In genomic region chr12:3860005-3860404, GRCm38 (mm10) we compare ENCODE assay signal across 18 mouse cellular contexts. TPM values are rescaled to one million over a fixed set of nuclear protein-coding genes. Genes with fewer than 3 reads are reported as not detected.
A peak's percentile ranks its signal among the peaks of the same experiment; 100 is the strongest.
DNase-seq lines count a peak whose midpoint lies in the region; ATAC-seq and TF ChIP-seq lines count a peak whose summit lies in the region.
"Had no signal": no experiment of that assay in that cellular context is flagged by ENCODE, and none has a peak within 500 bp of the region (broad histone marks: within the 10 kb centered on the region; RNA-seq: fewer than 3 reads in every experiment).

No protein-coding gene starts in this region.

- no peak for DNase-seq in lung, embryonic 14.5 days
- no peak for DNase-seq in lung, postnatal 4 days
- DNase-seq in liver, postnatal 0 days = no peak
- no peak for DNase-seq in spleen, adult 12 weeks (ENCODE audit: low spot score)
- DNase-seq: cerebellum, adult 18-20 months; cerebellum, adult 9-11 months; cerebellum, postnatal 36 days; heart, postnatal 36 days had no signal

- H3K4me3 ChIP-seq in intestine, postnatal 0 days (ENCODE audit: low read depth, low read length) = no peak overlapping the region
- H3K4me3 ChIP-seq in intestine, embryonic 16.5 days (ENCODE audit: low read length) = no peak overlapping the region
- no peak overlapping the region for H3K4me3 ChIP-seq in lung, embryonic 14.5 days (ENCODE audit: low read depth, low read length)
- H3K4me3 ChIP-seq in bone marrow macrophage, adult 2 months (ENCODE audit: insufficient read depth, low read length) = no peak overlapping the region
- no peak overlapping the region for H3K4me3 ChIP-seq in liver, postnatal 0 days (ENCODE audit: low read depth, low read length)
- H3K4me3 ChIP-seq: embryonic facial prominence, embryonic 10.5 days; forebrain, embryonic 13.5 days; heart, embryonic 12.5 days; hindbrain, embryonic 15.5 days had no signal

- TF ChIP-seq EP300 in liver, postnatal 0 days (IDR thresholded peaks at IDR 0.05; ENCODE audit: low read depth) = no peak

- no peak overlapping the region for H3K27ac ChIP-seq in intestine, postnatal 0 days (ENCODE audit: low read depth, low read length)
- H3K27ac ChIP-seq in intestine, embryonic 16.5 days (ENCODE audit: low read length) = no peak overlapping the region
- no peak overlapping the region for H3K27ac ChIP-seq in lung, embryonic 14.5 days (ENCODE audit: low read depth)
- peak overlapping the region; percentile 88 for H3K27ac ChIP-seq in bone marrow macrophage, adult 2 months (ENCODE audit: insufficient read depth, low read depth, low read length)
- H3K27ac ChIP-seq in liver, postnatal 0 days (ENCODE audit: low read depth) = peak overlapping the region; percentile 62
- H3K27ac ChIP-seq: embryonic facial prominence, embryonic 10.5 days; forebrain, embryonic 13.5 days; hindbrain, embryonic 15.5 days had no signal

- no peak for TF ChIP-seq CTCF in intestine, postnatal 0 days (IDR thresholded peaks at IDR 0.05; ENCODE audit: low read depth)
- no peak for TF ChIP-seq CTCF in lung, embryonic 14.5 days (IDR thresholded peaks at IDR 0.05; ENCODE audit: low read depth)
- TF ChIP-seq CTCF in bone marrow macrophage, adult 2 months (IDR thresholded peaks at IDR 0.05; ENCODE audit: low read depth, low read length) = no peak
- TF ChIP-seq CTCF in liver, postnatal 0 days (IDR thresholded peaks at IDR 0.05; ENCODE audit: low read depth) = no peak

- H3K27me3 ChIP-seq in intestine, postnatal 0 days (replicated peaks; ENCODE audit: control insufficient read depth, insufficient read depth, low read length) = no peaks in the 10 kb centered on the region
- no peaks in the 10 kb centered on the region for H3K27me3 ChIP-seq in intestine, embryonic 16.5 days (replicated peaks; ENCODE audit: control insufficient read depth, insufficient read depth, low read length)
- H3K27me3 ChIP-seq in lung, embryonic 14.5 days (ENCODE audit: insufficient read depth, low read length) = no peaks in the 10 kb centered on the region
- H3K27me3 ChIP-seq in liver, postnatal 0 days (ENCODE audit: insufficient read depth, low read length) = no peaks in the 10 kb centered on the region
- H3K27me3 ChIP-seq: CH12.LX; forebrain, embryonic 13.5 days; heart, embryonic 12.5 days; hindbrain, embryonic 15.5 days; Patski had no signal

- 40% methylated on average over 5 of the region's 5 CpGs for WGBS in intestine, postnatal 0 days
- WGBS in intestine, embryonic 16.5 days = 46% methylated on average over 5 of the region's 5 CpGs
- 24% methylated on average over 5 of the region's 5 CpGs for WGBS in lung, embryonic 14.5 days
- WGBS in liver, postnatal 0 days (ENCODE audit: insufficient replicate concordance) = 46% methylated on average over 5 of the region's 5 CpGs

- H3K9ac ChIP-seq in intestine, postnatal 0 days (ENCODE audit: low read depth, low read length) = no peak overlapping the region
- no peak overlapping the region for H3K9ac ChIP-seq in intestine, embryonic 16.5 days (ENCODE audit: low read depth, low read length)
- H3K9ac ChIP-seq in lung, embryonic 14.5 days = no peak overlapping the region
- H3K9ac ChIP-seq in liver, postnatal 0 days (replicated peaks) = no peak overlapping the region
- H3K9ac ChIP-seq: forebrain, embryonic 13.5 days; heart, embryonic 12.5 days; hindbrain, embryonic 15.5 days had no signal

- no peaks in the 10 kb centered on the region for H3K9me3 ChIP-seq in intestine, postnatal 0 days (ENCODE audit: control insufficient read depth)
- no peaks in the 10 kb centered on the region for H3K9me3 ChIP-seq in intestine, embryonic 16.5 days (ENCODE audit: control insufficient read depth, low read length)
- H3K9me3 ChIP-seq in lung, embryonic 14.5 days (ENCODE audit: low read depth, low read length) = no peaks in the 10 kb centered on the region
- H3K9me3 ChIP-seq in liver, postnatal 0 days (ENCODE audit: low read length) = no peaks in the 10 kb centered on the region
- H3K9me3 ChIP-seq: embryonic facial prominence, embryonic 10.5 days; forebrain, embryonic 13.5 days; heart, embryonic 12.5 days; hindbrain, embryonic 15.5 days had no signal

- ATAC-seq in intestine, postnatal 0 days = peak; percentile 33; the same call in 1 of the 2 replicates
- no peak for ATAC-seq in intestine, embryonic 16.5 days
- ATAC-seq in lung, embryonic 14.5 days (ENCODE audit: insufficient read depth) = peak; percentile 21; the same call in 1 of the 2 replicates
- peak; percentile 24 for ATAC-seq in liver, postnatal 0 days
- ATAC-seq: activated CD4-positive, CD25-positive, alpha-beta regulatory T cell, adult 4 months; forebrain, embryonic 13.5 days; Patski had no signal

- peaks cover 51% of the 10 kb centered on the region for H3K36me3 ChIP-seq in intestine, postnatal 0 days (ENCODE audit: control insufficient read depth, insufficient read depth)
- 0 out of 2 replicates have a peak, but pooled peaks cover 4% of the 10 kb centered on the region for H3K36me3 ChIP-seq in intestine, embryonic 16.5 days (ENCODE audit: control insufficient read depth, insufficient read depth, low read length)
- peaks cover 65% of the 10 kb centered on the region for H3K36me3 ChIP-seq in lung, embryonic 14.5 days (ENCODE audit: insufficient read depth)
- peaks cover 6% of the 10 kb centered on the region; the same call in 1 of the 2 replicates for H3K36me3 ChIP-seq in liver, postnatal 0 days (replicated peaks; ENCODE audit: insufficient read depth, low read length)

- TF ChIP-seq POLR2A in bone marrow macrophage, adult 2 months (IDR thresholded peaks at IDR 0.05; ENCODE audit: borderline replicate concordance, low read depth, low read length) = no peak

- no peak overlapping the region for H3K4me2 ChIP-seq in intestine, postnatal 0 days (replicated peaks; ENCODE audit: low read depth)
- no peak overlapping the region for H3K4me2 ChIP-seq in intestine, embryonic 16.5 days (ENCODE audit: low read depth, low read length)
- H3K4me2 ChIP-seq in lung, embryonic 14.5 days = no peak overlapping the region
- no peak overlapping the region for H3K4me2 ChIP-seq in liver, postnatal 0 days (ENCODE audit: low read depth, low read length)
- H3K4me2 ChIP-seq: forebrain, embryonic 13.5 days; heart, embryonic 12.5 days; hindbrain, embryonic 15.5 days had no signal

- no peaks in the 10 kb centered on the region for H3K4me1 ChIP-seq in intestine, postnatal 0 days (replicated peaks; ENCODE audit: control insufficient read depth, insufficient read depth, low read length)
- peaks cover 35% of the 10 kb centered on the region for H3K4me1 ChIP-seq in intestine, embryonic 16.5 days (ENCODE audit: control insufficient read depth, insufficient read depth, low read length)
- H3K4me1 ChIP-seq in lung, embryonic 14.5 days (ENCODE audit: insufficient read depth) = peaks cover 12% of the 10 kb centered on the region; the same call in 1 of the 2 replicates
- peaks cover 66% of the 10 kb centered on the region for H3K4me1 ChIP-seq in bone marrow macrophage, adult 2 months (ENCODE audit: control insufficient read depth, insufficient read depth, low read length)
- H3K4me1 ChIP-seq in liver, postnatal 0 days (ENCODE audit: insufficient read depth) = peaks cover 26% of the 10 kb centered on the region

RNA-seq across cellular contexts. Expression of gene Dnmt3a, which starts 54.2 kb away (rescaled TPM):
- polyA plus RNA-seq in intestine, postnatal 0 days (2015; fragmentation: Nextera tagmentation; extraction: Ambion mirVana) = 33.9 and 42.2 TPM in 2 replicates
- polyA plus RNA-seq in intestine, embryonic 16.5 days (2015; fragmentation: Nextera tagmentation; extraction: Ambion mirVana) = 52.8 and 53.8 TPM in 2 replicates
- 88.0 and 95.5 TPM in 2 replicates for polyA plus RNA-seq in lung, embryonic 14.5 days (2014; fragmentation: Nextera tagmentation; extraction: Ambion mirVana)
- polyA plus RNA-seq in bone marrow macrophage, adult 2 months (2012; ENCODE audit: insufficient read depth, insufficient read length, missing spikeins) = 36.9 and 53.8 TPM in 2 replicates
- 21.0 and 24.3 TPM in 2 replicates for polyA plus RNA-seq in liver, postnatal 0 days (2015; fragmentation: Nextera tagmentation; extraction: Ambion mirVana)

Comparison
In these comparisons a context has a peak if more than half of its experiments do, and no peak if none do; other contexts are left out.
1. H3K27ac ChIP-seq: peak in bone marrow macrophage, adult 2 months (single experiment) and liver, postnatal 0 days (single experiment); none in intestine, postnatal 0 days (single experiment), intestine, embryonic 16.5 days (single experiment) and lung, embryonic 14.5 days (single experiment).